Mouse (Mus musculus) urinary bladder, postnatal 36 days (tissue): ENCODE results near the gene Khk.
A peak's percentile ranks its signal among the peaks of the same experiment; 100 is the strongest.

Source experiments
- DNase-seq, 2 experiments: peaks; one replicate each; pipeline ENCODE4 v3.0.0; 2022; ENCODE audit warnings: low spot score in 2 of 2, mixed read lengths in 1 of 2

The Khk gene

DNA sequence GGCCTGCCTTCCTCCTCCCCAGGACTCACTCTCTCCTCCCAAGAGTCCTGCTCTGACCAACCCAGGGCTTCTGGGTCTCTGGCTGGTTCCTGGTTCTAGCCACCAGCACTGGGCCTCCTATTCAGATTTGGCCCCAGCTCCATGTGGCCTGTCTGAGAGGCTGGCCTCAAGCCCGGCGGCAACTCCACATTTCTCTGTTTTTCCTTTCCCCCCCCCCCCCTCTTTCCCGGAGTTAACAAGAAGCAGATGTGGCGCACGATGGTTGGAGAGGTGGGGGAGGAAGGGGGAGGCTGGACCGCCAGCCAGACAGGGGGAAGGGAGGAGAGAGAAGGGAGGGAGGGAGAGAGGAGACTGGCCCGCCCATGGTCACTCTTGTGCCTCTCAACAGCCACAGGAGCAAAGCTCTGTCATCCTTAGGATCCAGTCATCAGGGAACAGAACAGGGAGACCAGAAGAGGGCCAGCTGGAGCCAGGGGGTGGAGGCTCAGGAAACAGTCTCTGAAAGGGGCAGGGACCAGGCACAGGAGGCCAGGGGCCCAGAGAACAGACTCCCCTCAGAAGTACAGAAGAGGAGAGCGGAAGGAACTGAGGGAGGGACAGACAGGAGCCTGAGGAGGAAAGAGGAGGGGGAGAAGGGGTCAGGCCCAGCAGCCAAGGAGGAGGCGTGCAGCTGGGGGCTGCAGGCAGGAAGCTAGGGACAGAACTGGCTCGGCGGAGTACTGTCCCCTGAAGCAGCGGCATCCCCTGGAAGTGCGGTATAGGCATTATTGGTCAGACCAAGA is 8.0 kb upstream of the Khk start, which contains the start of gene Emilin1:
Emilin1 (plus strand) TSS at position 343 of the 782 bp plus-strand sequence.
- DNase-seq, result peak; percentile 46 to 57

DNA sequence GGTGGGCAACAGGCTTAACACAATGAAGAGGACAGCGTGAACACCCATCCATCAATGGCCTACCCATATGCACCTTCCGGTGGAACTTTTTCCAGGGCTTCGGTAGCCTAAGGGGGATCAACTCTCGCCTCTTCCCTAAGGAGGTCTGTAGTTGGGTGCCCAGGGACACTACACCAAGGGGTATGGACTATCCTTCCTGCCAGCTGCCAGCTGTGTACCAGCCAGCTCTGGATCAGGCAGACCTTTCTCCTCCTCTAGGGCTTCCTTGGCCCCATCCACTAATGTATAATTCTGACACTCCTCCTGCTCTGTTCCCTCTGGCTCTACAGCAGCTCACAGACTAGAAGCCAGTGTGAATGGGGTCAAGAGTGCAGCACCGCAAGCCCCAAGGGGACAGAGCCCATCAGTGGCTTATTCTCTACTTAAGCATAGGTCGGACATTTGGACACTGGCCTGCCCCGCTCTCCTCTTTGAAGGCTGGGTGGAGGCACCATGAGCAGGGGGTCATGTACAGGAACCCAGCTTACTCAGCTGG is 7.1 kb upstream of the Khk start:
- DNase-seq, result no peak

DNA sequence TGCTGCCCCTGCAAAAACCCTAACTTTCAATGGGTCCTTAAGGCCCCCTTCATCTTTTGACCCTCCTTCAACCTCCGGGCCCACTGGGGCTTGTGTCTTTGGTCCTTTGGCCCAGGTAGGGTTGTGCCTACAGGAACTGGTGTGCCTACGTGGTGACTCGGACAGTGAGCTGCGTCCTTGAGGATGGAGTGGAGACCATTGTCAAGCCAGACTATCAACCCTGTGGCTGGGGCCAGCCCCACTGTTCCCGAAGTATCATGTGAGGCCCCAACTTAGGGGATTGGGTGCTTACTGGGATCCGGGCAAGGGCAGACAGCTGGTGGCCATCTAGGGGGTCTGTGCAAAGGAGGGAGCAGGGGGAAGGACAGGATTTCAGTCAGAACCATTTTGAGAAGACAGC is 6.4 kb upstream of the Khk start:
- no peak for DNase-seq

DNA sequence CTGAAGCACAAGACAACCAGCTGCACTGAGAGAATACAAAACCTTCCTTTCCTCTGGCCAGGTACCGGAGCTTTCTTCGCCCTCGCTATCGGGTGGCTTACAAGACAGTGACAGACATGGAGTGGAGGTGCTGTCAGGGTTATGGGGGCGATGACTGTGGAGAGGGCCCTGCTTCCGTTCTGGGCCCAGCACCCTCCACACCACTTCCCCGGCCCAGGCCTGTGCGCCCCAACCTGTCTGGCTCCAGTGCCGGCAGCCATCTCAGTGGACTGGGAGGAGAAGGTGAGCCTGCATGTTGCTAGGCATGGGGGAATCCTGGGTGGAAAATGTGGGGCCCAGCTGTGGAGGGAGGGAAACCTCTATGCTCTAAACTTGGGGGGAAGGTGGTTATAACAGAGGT is 5.8 kb upstream of the Khk start:
- DNase-seq, result no peak

DNA sequence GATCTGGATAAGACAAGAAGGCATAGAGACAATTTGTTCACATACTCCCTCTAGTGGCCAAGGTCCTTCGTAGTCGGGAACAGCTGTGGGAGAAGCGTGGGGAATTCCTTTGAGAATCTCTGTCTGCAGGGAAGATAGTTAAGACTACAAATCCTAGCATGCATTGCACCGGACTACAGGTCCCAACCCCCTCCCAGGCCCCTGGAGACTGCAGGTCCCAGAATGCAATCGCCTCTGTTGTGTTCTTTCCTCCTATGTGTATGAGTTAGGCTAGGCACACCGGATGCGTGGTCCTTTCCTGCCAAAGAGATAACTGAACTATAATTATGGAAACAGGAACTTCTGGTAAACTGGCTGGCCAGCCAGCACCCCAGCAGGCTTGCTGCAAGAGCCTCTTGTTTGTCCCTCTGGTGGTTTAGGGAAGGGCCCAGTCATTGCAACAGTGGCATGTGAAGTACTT is 5.2 kb upstream of the Khk start:
- peak; percentile 72 to 87 for DNase-seq

DNA sequence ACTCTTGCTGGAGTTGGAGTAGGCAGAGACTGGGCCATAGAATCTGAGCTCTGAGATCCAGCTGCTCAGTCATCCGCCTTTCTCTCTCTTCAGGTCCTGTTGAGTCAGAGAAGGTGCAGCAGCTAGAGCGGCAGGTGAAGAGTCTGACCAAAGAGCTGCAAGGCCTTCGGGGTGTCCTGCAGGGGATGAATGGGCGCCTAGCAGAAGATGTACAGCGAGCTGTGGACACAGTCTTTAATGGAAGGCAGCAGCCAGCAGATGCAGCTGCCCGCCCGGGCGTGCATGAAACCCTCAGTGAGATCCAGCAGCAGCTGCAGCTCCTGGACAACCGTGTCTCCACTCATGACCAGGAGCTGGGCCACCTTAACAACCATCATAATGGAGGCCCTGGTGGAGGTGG is 4.4 kb upstream of the Khk start:
- DNase-seq, result no peak

DNA sequence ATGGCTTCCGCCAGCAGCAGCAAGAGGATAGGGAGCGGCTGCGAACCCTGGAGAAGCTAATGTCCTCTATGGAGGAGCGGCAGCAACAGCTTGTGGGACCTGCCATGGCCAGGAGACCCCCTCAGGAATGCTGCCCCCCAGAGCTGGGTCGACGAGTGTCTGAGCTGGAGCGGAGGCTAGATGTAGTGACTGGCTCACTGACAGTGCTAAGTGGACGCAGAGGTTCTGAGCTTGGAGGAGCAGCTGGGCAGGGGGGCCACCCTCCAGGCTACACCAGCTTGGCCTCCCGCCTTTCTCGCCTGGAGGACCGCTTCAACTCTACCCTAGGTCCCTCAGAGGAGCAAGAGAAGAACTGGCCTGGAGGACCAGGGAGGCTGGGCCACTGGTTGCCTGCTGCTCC is 3.9 kb upstream of the Khk start:
- no peak for DNase-seq

DNA sequence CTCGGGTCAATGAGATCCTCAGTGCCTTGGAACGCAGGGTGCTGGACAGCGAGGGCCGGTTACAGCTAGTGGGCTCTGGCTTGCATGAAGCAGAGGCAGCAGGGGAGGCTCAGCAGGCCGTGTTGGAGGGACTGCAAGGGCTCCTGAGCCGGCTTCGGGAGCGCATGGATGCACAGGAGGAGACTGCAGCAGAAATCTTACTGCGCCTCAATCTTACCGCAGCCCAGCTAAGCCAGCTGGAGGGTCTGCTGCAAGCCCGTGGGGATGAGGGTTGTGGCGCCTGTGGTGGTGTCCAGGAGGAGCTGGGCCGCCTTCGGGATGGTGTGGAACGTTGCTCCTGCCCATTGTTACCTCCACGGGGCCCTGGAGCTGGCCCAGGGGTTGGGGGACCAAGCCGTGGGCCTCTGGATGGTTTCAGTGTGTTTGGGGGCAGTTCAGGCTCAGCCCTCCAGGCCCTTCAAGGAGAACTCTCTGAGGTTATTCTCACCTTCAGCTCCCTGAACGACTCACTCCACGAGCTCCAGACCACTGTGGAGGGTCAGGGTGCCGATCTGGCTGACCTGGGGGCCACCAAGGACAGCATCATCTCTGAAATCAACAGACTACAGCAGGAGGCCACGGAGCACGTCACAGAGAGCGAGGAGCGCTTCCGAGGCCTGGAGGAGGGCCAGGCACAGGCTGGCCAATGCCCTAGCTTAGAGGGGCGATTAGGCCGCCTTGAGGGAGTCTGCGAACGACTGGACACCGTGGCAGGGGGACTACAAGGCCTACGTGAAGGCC is 3.1 kb upstream of the Khk start:
- DNase-seq, result no peak

DNA sequence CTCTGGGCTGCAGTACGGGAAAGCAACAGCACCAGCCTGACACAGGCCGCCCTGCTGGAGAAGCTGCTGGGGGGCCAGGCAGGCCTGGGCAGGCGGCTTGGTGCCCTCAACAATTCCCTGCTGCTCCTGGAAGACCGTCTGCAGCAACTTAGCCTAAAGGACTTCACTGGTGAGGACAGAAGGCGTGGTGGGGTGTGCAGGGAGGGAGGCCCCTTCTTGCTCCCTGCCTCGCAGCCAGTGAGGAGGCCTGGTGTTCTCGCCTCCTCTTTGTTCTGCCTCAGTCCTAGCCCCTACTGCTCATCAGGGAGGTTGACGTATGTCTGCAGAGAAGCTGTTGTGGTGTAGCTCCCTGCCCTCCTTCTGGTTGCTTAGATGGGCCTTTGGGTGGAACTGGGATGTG is 2.5 kb upstream of the Khk start:
- no peak for DNase-seq

DNA sequence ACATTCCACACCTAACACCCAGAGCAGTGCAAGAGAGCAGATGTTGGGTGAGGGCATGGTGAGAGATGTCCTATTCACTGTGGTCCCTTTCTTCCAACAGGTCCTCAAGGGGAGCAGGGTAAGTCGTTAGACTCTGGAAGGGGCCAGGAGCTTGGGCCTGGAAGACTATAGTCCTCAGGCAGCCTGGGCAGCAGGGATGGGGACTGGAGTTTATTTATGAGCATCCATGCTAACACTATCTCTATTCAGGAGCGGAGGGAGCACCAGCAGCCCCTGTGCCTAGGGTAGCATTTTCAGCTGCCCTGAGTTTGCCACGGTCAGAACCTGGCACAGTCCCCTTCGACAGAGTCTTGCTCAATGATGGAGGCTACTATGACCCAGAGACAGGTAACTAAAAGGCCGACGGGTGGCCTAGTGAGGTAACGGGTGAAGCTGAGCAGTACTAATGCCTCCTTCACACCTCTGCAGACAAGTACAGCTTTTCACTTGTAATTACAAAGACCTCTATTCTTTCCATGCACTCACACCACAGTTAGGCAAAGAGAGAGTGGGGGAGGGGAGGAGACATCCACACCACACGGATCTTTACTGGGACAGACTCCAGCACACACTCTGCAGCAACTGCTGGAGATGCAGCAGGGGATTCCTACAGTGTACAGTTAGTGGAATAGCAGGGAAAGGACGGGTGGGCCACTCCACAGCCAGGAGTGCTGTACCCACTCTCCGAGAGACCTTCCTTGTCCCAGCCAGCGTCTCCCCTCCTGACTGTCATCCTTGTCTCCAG is 1.2 kb upstream of the Khk start:
- no peak for DNase-seq

DNA sequence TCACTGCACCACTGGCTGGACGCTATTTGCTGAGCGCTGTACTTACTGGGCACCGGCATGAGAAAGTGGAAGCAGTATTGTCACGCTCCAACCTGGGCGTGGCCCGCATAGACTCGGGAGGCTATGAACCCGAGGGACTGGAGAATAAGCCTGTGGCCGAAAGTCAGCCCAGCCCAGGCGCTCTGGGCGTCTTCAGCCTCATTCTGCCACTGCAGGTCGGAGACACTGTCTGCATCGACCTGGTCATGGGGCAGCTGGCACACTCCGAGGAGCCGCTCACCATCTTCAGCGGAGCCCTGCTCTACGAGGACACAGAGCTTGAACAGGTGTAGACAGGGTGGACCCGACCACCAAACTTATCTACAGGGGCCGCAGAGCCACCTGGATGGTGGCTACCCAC is 610 bp upstream of the Khk start:
- DNase-seq, result no peak

DNA sequence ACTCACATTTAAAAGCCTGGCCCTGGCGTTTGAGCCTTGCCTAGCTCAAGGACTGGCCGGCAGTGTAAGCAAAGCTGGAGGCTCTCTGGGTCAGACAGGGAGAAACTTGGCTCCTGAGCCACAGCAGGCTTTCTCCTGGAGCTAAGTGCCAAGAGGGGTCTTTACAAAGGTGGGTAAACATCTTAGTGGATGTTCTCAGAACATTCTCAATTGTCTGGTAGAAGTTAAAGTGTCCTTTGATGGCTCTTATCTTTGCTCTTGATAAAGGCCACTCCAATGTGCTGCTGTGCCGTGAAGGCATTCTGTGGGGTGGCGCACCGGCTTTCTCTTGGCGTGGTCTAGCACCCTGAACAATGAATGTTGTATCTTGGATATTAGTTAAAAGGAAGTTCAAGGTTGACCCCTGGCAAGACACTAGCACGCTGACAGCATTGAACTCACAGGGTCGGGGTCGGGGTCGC is 1.4 kb downstream of the Khk start:
- DNase-seq, result no peak

DNA sequence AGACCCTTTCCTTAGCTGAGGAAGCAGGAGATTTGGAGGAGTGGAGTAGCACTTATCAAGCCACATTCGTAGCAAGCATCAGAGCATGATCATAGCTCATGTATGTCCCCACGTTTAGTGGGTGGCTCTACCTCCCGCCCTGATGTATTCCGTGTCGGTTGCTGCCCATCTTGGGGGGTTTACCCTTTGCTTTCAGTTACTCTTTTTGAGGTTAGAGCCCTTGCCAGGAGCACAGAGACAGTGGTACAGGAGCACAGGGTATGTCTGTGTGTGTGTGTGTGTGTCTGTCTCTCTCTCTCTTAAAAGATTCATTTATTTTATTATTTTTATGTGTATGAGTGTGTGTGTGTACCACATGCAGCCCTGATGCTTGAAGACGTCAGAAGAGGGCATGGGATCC is 1.9 kb downstream of the Khk start:
- no peak for DNase-seq

DNA sequence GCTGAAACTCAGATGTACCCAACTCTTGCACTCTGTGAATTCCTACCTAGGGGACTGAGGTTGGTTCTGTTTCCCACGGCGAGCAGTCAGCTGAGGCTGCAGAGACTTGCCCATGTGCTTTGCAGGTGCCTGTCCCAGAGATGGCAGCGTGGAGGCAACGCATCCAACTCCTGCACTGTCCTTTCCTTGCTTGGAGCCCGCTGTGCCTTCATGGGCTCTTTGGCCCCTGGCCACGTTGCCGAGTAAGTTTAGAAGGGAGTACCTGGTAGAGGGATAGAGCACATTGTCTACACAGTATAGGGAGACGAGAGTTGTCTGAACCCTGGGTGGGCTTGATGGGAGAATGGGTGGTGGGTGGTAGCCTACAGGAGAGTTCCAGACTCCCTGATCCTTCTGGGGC is 3.4 kb downstream of the Khk start:
- DNase-seq, result no peak

DNA sequence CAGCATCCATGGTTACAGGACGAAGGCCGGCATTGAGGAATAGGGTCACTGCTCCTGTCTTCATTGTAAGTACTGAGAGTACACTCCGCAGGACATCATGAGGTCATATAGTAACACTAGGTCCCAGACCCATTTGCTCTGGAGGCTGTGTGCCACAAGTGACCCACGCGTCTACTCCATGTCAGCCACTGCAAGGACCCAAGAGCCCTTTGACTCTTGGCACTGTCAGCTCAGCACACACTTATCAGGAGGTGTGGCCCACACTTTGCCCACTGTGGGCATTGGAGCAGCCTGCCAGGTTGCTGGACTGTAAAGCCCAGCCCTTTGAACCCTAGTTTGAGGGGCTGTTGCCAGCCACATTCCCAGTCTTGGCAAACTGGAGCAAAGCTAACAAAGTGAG is 4.0 kb downstream of the Khk start:
- no peak for DNase-seq

DNA sequence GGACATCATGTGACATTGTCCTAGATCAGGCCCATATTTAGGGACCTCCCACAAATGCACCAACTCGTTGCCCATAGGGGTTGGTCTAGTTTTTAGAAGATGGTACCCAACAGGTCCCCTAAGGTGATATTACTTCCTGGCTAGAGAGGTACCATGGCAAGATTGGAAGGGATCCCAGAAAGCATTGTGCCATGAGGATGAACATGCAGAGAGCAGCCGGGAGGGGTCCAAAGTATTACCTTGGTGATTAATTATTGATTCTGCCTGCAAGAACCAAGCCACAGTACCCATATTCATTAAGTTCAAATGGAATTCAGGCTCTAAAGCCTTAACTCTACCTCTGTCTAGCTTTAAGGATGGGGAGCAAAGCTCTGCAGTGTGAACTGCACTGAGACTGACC is 4.8 kb downstream of the Khk start:
- DNase-seq, result no peak

DNA sequence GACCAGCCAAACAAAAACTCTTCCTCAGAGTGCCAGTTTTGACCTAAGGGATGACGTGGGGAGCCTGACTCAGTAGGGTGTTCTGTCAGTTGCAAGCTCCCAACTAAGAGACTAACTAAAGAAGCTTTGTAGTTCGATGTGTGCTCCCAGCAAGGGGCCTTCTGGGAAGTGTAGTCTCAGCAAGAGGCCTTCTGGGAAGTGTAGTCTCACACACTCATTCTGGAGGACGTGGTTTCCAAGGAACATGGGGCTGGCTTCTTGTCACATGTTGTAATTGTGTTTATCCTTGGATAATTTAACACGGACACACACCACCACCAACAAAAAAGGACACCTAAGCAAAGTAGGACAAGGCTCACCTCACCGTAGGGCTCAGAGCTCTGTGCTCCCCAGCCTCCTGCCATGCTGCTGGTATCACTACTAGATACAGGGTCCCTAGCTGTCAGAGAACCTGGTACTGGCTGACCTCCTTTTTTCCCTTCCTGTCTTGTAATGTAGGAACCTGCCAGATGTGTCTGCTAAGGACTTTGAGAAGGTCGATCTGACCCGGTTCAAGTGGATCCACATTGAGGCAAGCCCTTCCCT is 6.8 kb downstream of the Khk start:
- DNase-seq, result no peak

DNA sequence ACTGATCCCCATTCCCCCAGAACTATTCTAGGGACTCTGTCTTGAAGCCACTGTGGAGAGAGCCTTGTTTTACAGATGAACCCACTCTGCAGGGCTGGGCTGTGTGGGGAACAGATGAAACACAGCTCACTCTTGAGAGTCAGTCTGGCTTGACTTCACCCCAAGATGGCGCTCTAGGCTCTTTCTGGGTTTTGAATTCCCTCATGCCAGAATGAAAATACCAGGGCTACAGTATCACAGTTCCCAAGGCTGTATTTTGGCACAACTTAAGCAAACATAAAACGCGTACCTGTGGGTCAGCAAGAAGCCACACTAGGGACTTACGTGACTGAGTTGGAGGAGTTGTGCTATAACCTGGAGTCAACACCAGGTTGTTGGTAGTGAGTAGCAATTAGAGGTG is 8.9 kb downstream of the Khk start:
- DNase-seq, result peak; percentile 60 to 65

DNA sequence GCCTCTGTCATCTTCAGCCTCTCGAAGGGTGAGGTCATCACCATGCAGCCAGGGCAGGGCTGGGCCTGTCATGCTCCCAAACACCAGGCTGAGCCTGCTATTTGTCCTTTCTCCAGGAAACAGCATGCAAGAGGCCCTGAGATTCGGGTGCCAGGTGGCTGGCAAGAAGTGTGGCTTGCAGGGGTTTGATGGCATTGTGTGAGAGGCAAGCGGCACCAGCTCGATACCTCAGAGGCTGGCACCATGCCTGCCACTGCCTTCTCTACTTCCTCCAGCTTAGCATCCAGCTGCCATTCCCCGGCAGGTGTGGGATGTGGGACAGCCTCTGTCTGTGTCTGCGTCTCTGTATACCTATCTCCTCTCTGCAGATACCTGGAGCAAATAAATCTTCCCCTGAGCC is 9.6 kb downstream of the Khk start:
- no peak for DNase-seq

DNA sequence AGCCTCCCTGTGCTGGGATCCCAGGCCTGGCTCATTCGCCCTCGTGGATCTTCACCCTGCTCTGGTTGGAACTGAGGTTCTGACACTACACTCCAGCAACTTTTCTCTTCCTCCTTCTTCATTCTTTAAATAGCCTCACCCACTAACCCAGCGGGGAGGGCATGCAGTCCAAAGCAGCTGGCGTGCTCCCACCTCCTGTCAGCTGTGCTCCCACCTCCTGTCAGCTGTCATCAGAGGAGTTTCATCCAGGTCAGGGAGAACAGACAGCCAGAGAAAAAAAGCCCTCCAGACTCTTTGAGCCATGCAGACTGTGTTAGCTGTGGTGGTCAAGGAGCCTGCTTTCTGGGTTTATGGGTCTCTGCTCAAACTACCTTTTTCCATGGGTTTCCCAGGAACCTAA is 10.1 kb downstream of the Khk start:
- no peak for DNase-seq

DNA sequence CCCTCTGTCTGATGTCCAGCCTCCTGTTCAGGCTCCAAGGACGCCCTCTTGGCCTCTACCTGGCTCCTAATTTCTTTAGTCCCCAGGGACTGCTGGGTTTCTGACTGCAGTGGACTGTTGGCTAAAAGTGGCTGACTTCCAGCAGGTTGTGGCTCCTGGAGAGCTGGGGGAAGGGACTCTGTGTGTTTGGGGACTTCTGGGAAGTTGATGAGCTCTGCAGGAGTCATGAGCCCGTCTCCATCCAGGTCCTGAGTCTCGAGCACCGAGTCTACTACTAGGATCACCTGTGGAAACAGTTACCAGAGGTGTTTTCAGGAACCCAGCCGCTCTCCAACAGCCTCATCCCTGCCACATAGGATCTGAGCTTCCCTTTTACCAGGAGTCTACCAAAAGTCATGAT is 12.5 kb downstream of the Khk start:
- no peak for DNase-seq
